Mouse (Mus musculus) CH12.LX (cell line): ENCODE measurements around the gene Gm10837.

Experiments used
- CTCF ChIP-seq, 2 experiments: IDR thresholded peaks in 1 of 2; conservative IDR thresholded peaks in 1 of 2; 2 replicates each; pipeline ENCODE4 v1.5.1; 2011 to 2012; ENCODE audit warnings: low read depth in 2 of 2, low read length in 2 of 2, improper control_type of control experiment in 1 of 2, inconsistent platforms in 1 of 2, mild to moderate bottlenecking in 1 of 2, moderate library complexity in 1 of 2
- GABPA ChIP-seq: IDR thresholded peaks from 2 replicates; pipeline ENCODE4 v1.6.1; 2012; ENCODE audit warnings: low read depth, low read length, improper control_type of control experiment, inconsistent platforms; ENCODE audit not compliant: insufficient replicate concordance
- HCFC1 ChIP-seq: IDR thresholded peaks from 2 replicates; pipeline ENCODE4 v1.6.1; 2012; ENCODE audit warnings: low read depth, mild to moderate bottlenecking, inconsistent platforms, low read length, improper control_type of control experiment
- KAT2A ChIP-seq: IDR thresholded peaks from 2 replicates; pipeline ENCODE4 v1.6.1; 2012; ENCODE audit warnings: low read length, improper control_type of control experiment, inconsistent platforms; ENCODE audit not compliant: insufficient replicate concordance
- MAX ChIP-seq: IDR thresholded peaks from 2 replicates; pipeline ENCODE4 v1.6.1; 2011; ENCODE audit warnings: low read length, improper control_type of control experiment
- MAZ ChIP-seq: IDR thresholded peaks from 2 replicates; pipeline ENCODE4 v1.6.1; 2012; ENCODE audit warnings: low read depth, mild to moderate bottlenecking, inconsistent platforms, low read length, improper control_type of control experiment, moderate library complexity
- POLR2A ChIP-seq: IDR thresholded peaks from 2 replicates; pipeline ENCODE4 v1.6.1; 2011; ENCODE audit warnings: low read depth, mild to moderate bottlenecking, improper control_type of control experiment, low read length

DNA sequence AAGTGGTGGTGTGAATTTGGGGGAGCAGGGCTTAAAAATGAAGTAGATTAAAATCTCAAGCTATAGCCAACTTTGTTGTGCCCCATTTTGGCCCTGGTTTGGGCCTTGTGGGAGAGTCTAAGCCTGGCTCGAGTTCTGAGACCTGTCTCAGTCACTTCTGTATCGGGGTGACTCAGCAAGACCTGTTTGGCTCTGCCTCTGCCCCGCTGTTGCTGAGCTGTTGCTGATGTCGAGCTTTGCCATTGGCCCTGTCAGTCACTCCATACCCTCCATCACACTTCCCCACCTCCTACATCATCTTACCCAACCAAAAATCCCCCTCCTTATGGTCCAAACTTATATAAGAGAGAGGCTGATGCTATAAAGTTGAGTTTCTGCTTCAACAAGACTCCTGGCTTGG is 38.1 kb downstream of the Gm10837 start:
- no peak for TF ChIP-seq CTCF (conservative IDR thresholded peaks at IDR 0.05 in 1 of 2, IDR thresholded peaks at IDR 0.05 in 1 of 2; ENCODE audit: low read depth in 2 of 2, low read length in 2 of 2)
- no peak for TF ChIP-seq GABPA
- no peak for TF ChIP-seq HCFC1
- no peak for TF ChIP-seq MAZ
- TF ChIP-seq POLR2A: no peak
- TF ChIP-seq KAT2A: no peak
- no peak for TF ChIP-seq MAX
